Mouse (Mus musculus) ES-CJ7 (cell line): ENCODE measurements around the gene Borcs8.

Experiments
- DNase-seq: peaks from one replicate; pipeline ENCODE4 v3.0.0; 2011; ENCODE audit warnings: low read depth, low spot score

Borcs8 gene

DNA sequence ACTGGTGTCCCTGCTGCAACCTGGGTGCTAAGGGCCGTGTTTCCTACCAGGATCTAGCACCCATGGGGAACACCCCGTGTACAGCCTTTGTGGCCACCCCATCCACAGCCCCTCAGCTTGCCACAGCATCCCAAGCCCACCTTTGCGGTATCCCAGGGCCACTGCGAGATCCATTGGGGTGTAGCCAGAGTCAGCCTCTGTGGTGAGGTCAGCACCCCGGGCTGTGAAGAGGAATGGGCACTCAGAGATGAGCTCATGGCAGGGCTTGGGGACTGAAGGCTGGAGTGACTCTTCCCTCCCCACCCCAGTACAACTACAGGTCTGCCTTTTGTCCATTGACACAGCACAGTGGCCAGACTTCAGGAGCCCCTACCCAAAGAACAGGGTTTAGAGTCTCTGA, 5.2 kb upstream of the Borcs8 start:
- no peak for DNase-seq

DNA sequence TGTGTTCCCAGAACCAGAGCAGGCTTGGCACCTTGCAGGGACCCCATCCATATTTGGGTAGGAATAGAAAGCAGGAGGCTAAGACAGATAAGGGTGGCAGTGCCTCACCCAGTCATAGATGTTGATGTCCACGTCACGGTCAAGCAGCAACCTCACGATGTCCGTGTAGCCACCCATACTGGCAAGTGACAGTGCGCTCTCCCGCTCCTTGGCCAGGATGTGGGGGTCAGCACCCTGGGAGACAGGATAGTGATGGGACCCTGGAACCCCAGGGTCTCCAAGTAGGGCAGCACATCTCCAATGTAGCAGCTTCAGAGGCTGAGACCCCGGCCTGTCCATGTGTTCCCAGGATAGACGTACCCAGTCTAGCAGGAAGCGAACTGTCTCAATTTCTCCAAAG, 4.4 kb upstream of the Borcs8 start:
- DNase-seq: no peak

DNA sequence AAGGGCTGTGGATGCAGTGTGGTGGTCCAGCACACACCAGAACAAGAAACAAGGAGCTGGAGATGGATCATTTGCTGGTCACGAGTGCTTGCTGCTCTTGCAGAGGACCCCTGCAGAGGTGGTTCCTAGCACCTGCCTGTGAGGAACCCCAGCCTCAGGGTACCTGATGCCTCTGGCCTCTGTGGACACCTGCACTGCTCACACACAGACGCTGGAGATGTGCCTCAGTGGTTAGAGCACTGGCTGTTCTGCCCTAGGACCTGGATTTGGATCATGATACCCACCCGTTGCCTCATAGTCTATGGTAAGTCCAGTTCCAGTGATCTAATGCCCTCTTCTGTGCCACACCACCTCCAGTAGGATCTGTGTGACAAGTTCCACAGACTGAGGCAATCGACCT, 2.7 kb upstream of the Borcs8 start:
- no peak for DNase-seq

DNA sequence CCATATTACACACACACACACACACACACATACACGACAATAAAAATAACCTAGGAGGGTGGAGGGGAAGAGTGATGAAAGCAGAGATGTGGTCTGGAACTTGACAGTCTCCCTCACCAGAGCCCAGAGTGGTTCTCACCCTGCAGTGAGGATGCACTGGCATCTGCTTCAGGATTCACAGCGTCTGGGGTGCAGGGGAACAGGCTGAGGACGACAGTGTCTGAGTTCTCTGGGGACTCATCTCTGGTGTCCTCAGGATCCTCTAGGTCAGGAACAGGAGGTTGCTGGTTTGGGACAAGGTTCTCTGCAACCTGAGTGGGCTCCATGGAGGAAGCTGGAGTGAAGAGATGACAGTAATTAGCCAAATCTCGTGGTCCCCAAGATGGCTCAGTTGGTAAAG, 1.4 kb upstream of the Borcs8 start:
- DNase-seq: no peak

DNA sequence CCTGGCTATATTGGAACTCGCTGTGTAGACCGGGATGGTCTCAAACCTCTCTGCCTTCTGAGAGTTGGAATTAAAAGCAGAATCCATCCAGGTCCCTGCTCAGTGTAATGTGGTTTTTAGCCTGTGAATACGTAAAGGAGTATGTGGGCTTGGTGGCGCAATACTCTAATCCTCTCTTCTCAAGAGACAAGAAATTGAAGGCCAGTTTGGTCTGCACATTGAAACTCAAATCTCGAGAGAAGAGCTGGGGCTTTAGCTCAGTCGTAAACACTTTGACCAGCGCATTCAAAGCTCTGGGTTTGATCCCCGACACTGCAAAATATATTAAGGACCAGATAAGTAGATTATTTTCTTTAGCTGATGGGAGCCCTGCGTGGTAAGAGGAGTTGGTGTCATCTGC, 682 bp downstream of the Borcs8 start:
- no peak for DNase-seq

DNA sequence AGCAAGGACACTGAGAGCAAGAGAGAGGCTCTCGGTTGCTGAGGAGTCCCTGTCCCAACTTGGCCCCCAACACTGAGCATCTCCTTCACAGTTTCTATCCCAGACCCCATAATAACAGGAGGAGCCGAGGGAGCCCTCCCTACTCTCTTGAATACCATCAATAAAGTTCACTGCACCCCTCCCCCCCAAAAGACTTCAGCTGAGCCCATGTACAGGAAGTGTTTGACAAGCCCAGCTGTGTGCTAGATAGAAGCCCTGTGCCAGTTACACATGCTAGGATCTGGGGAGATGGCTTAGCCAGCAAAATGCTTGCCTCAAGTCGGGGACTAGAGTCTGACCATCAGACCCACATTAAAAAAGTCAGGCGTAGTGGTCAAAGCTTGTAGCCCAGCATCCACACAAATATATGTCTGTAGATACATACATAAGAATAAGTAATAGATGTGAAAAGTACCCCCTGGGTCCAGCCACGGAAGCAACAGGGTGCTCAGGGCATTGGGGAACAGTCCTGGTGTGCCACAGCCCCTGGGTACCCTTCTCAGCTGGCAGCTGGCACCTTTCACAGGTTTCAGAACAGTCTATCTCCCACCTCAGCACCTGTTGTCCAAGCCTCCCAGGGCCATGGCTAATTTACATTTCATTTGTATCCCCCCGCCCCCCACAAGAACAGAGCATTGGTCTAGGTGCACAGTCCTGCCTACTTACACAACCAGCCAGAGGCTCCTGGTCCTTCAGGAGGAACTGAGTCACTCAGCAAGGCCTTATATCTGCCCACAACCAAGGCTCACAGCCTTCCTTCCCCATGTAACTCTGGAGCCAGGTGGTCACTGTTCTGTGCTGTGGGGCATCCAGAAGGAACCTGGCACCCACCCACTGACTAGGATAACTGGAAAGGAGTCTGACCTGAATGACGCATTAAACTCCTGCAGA, 8.6 kb downstream of the Borcs8 start:
- no peak for DNase-seq

DNA sequence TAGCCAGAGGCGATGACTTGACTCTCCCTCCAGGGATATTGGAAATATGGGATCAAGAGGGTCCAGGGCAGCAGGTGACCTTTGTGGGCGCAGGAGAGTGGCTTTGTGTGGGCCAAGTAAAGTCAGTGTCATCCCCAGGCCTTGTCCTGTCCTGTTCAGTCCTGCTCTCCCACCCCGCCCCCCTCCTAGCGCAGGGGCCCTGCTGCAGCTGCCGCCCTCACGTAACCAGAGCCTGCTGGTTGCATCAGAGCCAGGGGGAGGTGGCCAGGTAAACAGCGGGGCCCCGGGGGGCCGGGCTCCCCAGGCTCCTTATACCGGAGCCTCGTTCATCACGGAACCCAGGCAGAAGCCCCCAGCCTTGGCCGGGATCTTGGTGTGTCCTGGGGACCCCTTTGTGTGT, 10.9 kb downstream of the Borcs8 start:
- no peak for DNase-seq

DNA sequence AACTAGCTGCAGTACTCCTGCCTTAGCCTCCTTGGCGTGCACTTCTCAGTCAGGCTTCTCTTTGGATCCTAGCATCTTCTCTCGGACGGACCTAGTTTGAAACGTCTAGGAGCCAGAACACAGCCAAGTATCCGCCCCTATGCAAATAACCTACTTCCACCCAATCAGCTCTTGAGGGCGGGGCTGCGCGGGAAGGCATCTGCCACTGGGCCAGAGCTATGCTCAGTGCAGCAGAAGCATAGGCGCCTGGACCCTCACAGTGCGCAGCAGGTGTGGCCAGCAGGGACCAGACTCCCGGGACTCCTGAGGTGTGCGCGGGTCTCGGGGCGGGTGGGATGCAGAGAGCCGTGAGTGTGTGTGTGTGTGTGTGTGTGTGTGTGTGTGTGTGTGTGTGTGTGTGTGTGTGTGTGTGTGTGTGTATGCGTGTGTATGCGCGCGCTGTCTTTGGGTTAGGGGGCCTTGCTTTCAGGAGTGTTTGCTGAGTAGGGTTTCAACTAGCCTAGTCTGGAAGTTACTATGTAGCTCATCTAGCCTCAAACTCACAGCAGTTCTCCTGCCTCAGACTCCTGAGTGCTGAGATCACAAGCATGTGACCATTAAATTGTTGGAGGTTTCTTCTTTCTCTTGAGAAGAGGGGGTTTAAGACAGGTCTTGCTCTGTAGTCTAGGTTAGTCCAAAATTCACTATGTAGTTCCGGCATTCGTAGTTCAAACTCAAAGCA, 13.4 kb downstream of the Borcs8 start:
- peak; percentile 93 for DNase-seq

DNA sequence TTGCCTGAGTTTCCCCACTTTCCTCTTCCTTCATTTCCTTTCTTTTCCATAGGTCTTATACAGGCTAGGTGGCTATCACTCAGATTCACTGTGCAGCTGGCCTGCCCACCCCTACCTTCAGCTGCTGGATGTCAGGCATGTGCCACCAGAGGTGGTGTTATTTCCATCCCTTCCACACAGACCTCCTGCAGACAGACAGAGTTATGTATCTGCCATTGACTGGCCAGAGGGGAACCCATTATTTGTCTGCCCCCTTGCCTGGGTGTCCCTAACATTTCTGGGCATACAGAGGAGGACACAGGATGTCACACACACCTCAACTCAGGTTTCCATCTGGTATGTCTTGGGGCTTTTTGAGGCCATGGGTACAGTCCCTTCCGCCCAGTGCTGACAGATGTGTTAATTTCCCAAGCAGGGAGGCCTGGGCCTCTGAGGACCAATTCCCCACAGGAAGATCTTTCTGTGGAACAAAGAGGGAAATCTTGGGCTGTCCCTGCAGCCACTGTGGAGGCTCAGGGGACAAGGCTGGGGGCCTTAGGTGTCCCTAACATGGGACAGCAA, 18.0 kb downstream of the Borcs8 start:
- no peak for DNase-seq

DNA sequence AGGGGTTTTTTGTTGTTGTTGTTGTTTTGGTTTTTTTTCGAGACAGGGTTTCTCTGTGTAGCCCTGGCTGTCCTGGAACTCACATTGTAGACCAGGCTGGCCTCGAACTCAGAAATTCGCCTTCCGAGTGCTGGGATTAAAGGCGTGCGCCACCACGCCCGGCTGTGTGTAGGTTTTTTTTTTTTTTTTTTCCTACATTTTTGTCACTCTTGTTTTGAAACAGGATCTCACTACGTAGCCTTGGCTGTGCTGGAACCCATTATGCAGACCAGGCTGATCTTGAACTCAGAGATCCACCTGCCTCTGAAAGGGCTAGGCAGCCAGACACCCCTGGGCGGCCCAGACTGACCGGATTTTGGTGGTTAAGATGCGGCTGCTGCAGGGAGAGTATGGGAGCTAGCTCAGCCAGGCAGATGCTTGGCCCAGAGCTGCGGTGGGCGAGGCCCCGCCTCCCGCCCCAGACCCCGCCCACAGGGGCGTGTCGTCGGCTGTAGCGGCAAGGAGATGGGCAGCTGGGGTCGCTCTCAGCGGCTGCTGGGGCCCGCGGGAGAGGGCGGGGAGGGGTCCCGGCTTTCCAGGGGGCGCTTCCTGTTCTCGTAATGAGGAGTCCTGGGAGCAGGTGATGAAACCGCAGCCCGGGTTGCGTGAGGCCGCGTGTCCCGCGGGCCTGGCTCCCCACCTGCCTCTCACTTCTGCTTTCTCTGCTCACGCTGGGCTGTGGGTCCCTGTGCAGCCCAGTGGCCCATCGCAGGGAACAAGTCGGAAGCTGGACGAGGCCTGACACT, 19.0 kb downstream of the Borcs8 start:
- peak; percentile 90 for DNase-seq

DNA sequence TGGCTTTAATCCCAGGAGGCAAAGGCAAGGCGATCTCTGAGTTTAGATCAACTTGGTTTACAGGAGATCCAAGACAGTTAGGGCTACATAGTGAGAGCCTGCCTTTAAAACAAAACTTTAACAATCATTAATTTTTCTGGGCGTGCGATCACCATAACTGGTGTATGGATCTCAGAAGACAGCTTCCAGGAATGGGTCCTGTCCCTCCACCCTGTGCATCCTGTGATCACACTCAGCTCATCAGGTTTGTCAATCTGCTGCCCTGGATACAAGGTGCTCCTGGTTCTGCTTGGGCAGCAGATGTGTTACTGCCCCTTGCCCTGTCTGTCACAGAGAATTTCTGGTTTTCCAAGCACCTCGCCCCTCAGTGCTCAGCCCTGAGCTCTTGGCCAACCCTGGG, 19.9 kb downstream of the Borcs8 start:
- DNase-seq: no peak

DNA sequence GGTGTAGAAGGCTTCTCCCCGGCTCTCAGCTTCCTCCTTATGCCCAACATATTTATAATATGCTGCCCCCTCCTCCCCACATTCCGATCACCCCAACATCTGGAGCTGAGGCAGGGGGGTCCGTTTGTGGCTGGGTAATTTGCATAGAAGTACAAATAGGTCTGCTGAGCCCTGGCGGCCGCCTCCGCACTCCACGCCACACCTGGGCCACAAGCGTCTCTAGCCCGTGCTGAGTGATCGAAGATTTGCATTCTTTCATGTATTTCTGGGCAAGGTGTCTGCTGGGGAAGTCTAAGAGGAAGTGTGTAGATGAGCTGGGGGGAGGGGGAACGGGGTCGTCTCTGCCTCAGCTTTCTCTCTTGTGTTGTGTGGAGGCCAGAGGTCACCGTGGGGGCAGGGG, 20.7 kb downstream of the Borcs8 start:
- DNase-seq: peak; percentile 53

DNA sequence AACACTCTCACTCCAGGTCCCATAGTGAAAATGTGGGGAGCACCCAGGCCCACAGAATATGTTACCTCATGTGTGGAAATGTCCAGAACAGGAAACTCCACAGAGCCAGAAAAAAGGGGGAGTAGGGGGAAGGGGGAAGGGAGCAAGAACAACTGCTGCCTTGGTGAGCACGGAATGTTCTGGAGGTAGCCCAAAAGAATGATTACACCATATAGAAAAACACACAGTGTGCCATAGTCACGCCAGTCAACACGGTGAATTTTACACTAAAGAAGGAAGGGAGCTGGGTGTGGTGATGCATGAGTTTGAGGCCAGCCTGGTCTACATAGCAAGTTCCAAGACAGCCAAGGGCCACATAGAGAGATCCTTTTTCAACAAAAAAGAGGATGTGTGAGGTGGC, 24.0 kb downstream of the Borcs8 start:
- no peak for DNase-seq

DNA sequence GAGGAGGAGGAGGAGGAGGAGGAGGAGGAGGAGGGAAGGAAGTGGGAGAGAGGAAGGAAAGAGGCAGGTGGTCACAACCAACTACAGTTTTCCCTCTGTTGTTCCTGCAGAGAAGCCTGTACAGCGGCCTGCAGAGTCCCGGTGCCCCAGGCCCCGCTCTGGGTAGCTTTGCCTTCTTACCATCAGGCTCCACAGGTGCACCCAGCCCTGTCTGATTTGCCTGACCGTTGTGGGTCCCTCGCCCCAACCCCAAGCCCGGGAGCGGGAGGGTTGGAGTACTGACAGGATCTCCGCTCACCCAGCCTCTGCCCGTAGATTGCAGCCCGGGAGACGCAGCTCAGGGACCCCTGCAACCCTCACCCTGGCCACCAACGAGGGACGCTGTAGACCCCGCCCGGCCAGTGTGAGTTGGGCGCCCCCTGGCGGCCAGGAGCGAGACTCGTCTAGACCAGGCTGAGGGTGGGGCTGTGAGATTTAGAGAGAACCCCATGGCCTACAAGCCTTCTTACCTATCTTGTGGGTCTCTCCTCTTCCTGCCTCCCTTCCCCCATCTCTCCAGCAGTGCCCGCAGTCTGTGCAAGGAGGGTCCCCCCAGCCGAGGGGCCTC, 27.3 kb downstream of the Borcs8 start:
- peak; percentile 78 for DNase-seq

DNA sequence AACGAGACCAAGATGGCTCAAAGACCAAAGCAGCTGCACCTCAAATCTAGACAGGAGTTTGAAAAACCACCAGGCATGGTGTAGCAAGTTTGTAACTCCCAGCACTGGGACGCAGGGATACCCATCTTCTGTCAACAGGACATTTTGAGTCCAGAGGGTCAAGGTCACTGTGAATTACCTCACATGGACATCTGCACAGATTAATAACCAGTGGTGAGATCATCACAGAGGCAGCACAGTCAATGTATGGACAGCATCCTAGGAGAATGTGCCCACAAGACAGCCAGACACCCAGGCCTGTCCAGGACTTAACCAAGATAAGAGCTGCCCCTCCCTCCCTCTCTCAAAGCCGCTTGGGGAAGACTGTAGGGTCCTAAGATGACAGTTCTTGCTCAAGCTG, 30.8 kb downstream of the Borcs8 start:
- no peak for DNase-seq

DNA sequence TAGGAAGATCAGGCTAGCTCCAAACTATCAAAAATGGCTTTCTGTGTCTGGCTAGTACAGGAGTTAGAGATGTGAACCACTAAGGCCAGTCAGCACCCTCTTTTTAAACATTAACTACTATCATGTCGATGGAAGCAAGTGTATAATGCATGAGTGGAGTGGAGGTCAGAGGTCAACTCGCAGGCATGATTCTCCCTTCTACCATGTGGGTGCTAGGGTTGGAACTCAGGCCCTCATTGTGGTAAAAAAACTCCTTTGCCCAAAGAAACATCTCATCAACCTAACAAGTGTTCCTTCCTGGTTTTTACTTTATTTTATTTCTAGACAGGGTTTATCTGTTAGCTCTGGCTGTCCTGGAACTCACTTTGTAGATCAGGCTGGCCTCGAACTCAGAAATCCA, 31.4 kb downstream of the Borcs8 start:
- DNase-seq: no peak

DNA sequence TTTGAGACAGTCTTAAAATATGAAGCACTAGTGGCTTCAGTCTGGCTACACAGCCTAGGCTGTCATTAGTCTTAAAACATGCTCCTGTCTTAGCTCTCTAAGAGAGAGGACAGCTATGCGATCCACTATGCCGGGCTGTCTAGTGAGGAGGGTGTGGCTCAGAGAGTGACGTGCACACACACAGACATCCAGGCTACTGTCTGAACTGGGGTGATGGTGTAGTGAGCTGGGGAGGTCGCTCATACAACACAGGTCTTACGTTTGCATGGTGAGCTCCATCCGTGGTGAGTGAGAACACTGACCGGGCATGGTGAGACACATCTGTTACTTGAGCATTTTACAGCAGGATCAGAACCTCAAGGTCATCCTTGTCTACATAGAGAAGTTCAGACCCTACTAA, 31.9 kb downstream of the Borcs8 start:
- DNase-seq: peak; percentile 51

DNA sequence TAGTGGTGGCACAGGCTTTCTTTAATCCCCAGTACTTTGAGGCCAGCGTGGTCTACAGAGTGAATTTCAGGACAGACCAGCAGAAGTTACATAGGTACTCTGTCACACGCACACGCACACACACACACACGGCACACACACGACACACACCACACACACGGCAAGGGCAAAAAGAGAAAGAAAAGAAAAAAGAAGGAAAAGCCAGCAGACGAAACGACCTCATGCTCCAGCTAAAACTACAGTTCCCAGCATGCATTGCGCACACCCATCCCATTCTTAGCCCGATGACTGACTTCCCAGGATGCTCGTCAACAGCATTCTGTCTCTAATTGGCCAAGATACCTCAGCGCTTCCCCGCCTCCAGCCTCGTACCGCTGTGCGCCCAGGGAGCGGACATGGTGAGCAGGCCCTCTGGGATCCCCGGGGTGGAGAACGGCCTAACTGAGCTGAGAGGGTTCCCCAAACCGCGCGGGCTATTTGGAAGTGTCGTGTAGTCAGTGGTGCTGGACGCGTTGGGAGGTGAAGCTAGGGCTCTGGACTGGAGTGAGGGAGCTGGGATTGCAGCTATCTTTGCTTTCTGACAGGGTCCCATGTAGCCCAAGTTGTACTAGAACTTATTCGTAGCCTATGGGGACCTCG, 32.9 kb downstream of the Borcs8 start, which contains the start of gene Tmem161a:
Gene Tmem161a, plus strand, starts transcription at position 314 of the 639 bp plus-strand sequence.
- DNase-seq: peak; percentile 98

DNA sequence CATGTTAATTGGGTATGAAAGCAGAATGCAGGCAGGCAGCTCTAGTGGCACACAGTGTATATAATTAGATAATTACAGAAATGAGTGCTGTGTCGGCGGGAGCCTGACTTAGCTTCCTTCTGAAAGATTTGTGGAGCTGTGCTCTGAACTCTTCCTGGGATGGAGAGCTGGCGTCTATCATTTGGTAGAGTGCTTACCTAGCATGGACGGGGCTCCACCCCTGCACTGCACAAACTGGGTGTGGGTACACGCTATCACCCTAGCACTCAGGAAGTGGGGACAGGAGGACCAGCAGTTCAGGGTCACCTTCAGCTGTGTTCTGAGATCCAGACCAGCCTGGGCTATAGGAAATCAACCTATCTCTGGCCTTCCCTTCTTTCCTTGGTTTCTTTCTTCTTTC, 34.0 kb downstream of the Borcs8 start:
- DNase-seq: no peak

DNA sequence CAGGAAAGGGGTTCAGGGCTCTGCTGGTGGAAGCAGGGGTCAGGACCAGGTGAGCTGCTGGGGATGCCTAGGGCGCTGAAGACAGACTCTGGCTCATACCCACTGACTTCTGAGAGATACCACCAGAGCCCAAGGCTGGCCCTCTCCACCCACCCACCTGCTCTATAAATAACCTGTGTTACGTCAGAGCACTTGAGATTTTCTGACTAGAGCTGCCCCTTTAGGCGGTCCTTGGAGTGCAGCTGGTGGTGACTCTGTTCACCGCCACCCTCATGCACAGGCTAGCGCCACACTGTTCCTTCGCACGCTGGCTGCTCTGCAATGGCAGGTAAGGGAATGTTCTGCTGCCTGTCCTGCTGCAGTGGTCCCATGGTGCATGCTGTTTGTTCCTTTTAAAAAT, 34.8 kb downstream of the Borcs8 start:
- no peak for DNase-seq

DNA sequence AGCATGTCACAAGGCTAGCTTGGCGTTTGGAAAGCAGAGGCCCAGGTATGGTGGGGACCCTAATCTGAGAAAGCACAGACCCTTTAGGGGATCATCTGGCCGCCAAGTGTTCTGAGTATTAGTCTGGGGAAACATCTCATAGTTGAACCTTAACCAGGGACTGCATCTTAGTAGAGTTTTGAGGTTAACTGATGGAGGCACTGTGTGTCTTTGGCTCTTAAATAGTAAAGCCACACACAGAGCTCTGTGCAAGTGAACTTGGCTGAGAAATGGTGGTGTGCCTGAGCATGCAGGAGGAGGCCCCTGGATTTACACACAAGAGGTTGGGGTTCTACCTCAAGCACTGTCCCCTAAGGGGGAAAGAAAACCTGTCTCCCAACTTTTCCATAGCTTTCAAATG, 38.9 kb downstream of the Borcs8 start:
- DNase-seq: no peak
